Mouse (Mus musculus) right cerebral cortex, postnatal 10 days (tissue): ENCODE data around the gene Dpep2nb.
"Not testable (repeated sequence)": the region's sequence is repeated elsewhere in the genome, so short reads cannot be mapped to it uniquely, and the experiment has no call there.

Experiments used
- DNase-seq, 2 experiments: peaks; one replicate each; pipeline ENCODE4 v3.0.0; 2021; ENCODE audit warnings: low spot score in 2 of 2

The Dpep2nb gene

GRCm38 (mm10) chr8:106006413-106006812 is 638 bp upstream of the Dpep2nb start:
- no peak for DNase-seq

GRCm38 (mm10) chr8:106004538-106005207 is 1.1 kb downstream of the Dpep2nb start:
- no peak for DNase-seq

DNA sequence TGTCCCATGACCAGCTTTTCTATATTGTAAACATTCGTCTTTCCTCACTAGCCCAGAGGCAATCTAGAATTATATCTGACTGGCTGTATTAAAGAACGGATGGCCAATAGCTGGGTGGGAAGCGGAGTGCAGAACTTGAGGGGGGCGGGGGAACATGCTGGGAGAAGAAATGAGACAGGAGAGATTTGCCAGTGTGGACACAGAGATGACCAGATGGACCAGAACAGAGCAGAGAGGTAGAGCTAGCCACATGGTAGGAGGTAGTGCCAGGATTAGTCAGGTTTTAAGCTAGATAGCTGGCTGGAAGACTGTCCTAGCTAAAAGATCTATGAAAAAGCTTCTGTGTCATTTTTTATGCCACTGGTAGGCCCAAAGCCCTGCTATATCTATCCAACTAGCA is 3.9 kb downstream of the Dpep2nb start:
- no peak for DNase-seq

DNA sequence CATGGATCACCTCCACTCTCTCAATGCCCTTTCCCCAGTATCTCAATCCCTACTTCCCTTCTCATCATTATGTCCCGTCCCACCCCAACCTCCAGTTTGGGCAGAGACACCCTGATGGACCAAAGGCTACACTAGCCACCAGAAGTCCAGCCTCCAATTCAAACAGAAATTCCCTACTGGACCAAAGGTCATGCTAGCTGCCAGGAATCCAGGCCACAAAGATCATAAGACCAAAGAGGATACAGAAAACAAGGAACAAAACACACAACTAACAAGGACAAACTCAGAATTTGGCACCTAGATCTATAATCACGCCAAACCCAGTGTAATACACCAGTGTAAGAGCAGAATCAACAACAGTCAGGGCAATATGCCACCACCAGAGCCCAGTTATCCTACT is 6.8 kb downstream of the Dpep2nb start:
- DNase-seq: no peak

DNA sequence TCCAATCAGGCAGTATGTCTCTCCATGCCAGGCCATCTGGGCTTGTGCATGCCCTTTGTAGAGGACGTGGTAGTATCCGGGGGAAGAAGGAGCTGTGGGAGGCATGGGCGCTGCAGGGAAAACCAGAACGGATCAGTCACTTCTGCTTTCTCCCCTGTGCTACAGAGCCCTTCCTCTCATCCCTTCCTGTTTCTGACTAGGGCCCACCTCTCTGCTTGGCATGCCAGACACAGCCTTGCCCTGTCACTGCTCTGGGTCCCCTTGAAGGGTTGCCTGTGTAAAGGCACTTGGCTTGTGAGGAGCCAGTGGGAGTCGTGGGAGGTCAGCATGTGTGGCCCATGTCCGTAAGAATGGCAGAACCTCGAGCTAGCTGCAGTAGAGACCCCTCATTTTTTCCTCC is 9.4 kb downstream of the Dpep2nb start:
- no peak for DNase-seq

GRCm38 (mm10) chr8:105993226-105993625 is 12.5 kb downstream of the Dpep2nb start:
- no peak for DNase-seq

- no peak for DNase-seq
These were observed 13.3 kb downstream of the Dpep2nb start for GRCm38 (mm10) chr8:105992499-105992898.

GRCm38 (mm10) chr8:105991546-105991945 is 14.2 kb downstream of the Dpep2nb start:
- no peak for DNase-seq

DNA sequence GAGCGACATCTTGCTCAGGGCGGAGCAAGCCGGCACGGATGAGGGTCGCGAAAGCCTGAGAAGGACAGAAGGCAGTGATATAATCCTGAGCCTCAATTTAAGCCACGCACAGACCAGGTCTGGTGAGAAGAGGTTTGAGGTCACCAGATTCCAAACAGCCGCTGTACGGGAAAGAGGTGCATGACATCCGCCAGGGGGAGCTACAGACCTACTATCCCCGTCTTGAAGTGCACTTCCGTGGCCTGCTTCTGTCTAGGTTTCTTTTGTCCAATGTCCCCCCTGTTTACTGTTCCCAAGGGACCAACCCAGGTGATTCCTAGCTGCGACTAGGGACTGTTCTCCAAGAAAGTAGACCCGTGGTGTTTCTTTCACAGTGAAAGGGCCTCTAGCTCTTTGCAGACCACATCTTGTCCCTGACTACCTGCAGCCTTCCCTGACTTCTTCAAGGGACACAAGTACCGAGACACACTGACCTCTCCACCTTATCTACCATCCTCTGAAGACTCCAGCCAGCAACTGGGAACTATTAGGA is 14.9 kb downstream of the Dpep2nb start, which contains the start of gene Dus2:
Gene Dus2 (plus strand): TSS at position 482 of the 532 bp plus-strand sequence.
- peak; percentile 55 to 83 for DNase-seq

DNA sequence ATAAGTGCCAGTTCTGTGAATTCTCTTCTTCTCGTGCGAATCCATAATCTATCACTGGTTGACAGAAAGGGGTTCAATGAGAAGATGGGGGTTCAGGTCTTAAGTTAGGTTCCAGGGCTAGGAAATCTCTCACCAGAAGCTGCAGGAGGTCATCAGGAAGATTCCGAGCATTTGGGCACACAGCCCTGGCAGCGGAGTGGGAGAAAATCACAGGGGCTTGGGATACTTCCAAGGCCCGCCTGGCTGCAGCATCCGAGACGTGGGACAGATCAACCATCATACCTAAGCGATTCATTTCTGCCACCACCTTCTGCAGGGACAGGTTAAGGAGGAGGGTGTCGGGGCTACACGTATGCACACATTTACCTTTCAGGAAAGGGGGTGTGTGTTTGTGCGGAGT is 17.2 kb downstream of the Dpep2nb start:
- DNase-seq: no peak

DNA sequence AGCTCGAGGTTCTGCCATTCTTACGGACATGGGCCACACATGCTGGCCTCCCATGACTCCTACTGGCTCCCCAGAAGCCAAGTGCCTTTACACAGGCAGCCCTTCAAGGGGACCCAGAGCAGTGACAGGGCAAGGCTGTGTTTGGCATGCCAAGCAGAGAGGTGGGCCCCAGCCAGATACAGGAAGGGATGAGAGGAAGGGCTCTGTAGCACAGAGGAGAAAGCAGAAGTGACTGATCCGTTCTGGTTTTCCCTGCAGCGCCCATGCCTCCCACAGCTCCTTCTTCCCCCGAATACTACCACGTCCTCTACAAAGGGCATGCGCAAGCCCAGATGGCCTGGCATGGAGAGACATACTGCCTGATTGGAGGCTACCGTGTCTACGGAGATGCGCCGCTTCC is 22.4 kb downstream of the Dpep2nb start:
- not testable (repeated sequence) for DNase-seq

DNA sequence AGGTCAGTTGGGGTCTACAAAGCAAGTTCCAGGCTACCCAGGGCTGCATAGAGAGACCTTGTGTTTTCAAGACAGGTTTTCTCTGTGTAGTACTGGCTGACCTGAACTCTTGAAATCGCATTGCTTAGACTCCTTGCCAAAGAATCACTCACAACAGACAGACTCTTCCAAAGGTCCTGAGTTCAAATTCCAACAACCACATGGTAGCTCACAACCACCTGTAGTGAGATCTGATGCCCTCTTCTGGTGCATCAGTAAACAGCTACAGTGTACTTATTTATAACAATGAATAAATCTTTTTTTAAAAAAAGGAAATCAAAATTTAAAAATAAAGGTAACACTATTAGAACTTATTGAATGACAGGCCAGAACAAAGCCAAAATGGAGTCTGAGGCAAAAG is 24.6 kb downstream of the Dpep2nb start:
- DNase-seq: no peak

GRCm38 (mm10) chr8:105979325-105979724 is 26.4 kb downstream of the Dpep2nb start, which contains the start of gene Dpep3:
Gene Dpep3 (minus strand): TSS chr8:105979429.
- DNase-seq: no peak

GRCm38 (mm10) chr8:105975363-105975762 is 30.4 kb downstream of the Dpep2nb start:
- DNase-seq: no peak

- no peak for DNase-seq
These were observed 34.6 kb downstream of the Dpep2nb start for GRCm38 (mm10) chr8:105971019-105971720.

DNA sequence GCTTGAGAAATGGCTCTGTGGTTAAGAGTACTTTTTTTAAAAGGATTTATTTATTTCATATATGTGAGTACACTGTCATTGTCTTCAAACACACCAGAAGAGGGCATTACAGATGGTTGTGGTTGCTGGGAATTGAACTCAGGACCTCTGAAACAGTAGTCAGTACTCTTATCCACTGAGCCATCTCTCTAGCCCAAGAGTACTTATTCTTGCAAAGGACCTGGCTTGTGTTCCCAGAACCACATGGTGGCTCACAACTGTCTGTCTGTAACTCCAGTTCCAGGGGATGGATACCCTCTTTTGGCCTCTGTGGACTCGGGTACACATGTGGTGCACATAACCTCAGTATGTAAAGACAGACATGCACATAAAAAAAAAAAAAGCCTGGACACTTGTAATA is 36.4 kb downstream of the Dpep2nb start:
- no peak for DNase-seq

DNA sequence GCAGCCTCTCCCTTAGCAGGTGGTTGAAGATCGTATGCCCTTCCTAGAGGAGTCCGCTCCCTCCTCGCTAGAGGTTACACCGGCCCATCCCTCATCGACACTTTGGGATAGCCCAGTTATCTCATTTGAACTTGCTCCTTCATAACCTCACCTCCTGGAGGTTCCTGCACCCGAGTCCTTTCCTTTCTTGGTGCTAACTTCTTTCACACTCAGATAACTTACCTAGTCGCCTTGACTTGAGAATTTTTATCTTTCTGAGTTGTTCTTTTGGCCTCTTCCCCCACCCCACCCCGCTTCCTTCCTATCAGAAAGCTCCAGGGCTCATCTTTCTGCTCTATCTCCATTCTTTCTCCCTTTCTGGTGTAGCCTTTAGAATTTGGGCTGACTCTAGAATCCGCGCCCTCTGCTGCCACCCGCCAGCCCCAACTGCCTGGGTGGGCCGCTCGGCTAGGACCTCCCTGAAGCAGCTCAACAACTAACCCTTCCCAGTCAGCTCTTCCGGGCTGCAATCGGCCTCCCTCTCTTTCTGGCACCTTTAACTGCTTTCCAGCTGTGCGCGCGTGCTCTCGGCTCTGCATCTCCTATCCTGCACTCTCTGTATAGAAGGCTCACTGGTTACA is 39.0 kb downstream of the Dpep2nb start:
- DNase-seq: no peak

GRCm38 (mm10) chr8:105965905-105966341 is 39.9 kb downstream of the Dpep2nb start, which contains the start of gene Slc12a4:
Gene Slc12a4 (minus strand): TSS chr8:105966097.
- peak; percentile 59 to 77 for DNase-seq

- peak in 1 of 2 experiments; percentile 45 for DNase-seq
These were observed 40.4 kb downstream of the Dpep2nb start for GRCm38 (mm10) chr8:105965266-105965904.

GRCm38 (mm10) chr8:105964506-105965265 is 41.1 kb downstream of the Dpep2nb start:
- no peak for DNase-seq

DNA sequence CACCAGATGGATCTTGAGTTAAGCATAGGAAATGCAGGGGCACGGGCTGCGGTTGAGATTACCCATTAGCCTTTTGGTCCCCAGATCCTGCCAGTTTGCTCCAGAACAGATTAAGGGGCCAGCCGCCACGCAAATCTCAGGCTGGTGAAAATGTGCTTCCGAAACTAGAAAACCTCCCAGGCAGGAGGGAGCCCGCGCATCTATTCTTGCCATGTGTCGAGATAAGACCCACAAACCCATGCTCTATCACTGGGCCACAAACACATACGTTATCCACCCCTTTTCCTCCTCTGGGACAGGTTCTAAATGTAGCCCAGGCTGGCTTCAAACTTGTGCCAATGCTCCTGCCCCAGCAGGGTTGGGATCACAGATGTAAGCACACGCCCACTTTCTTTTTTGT is 44.2 kb downstream of the Dpep2nb start:
- DNase-seq: no peak
